Mouse (Mus musculus): ENCODE results near the gene Zfp467.

Zfp467 gene

DNA sequence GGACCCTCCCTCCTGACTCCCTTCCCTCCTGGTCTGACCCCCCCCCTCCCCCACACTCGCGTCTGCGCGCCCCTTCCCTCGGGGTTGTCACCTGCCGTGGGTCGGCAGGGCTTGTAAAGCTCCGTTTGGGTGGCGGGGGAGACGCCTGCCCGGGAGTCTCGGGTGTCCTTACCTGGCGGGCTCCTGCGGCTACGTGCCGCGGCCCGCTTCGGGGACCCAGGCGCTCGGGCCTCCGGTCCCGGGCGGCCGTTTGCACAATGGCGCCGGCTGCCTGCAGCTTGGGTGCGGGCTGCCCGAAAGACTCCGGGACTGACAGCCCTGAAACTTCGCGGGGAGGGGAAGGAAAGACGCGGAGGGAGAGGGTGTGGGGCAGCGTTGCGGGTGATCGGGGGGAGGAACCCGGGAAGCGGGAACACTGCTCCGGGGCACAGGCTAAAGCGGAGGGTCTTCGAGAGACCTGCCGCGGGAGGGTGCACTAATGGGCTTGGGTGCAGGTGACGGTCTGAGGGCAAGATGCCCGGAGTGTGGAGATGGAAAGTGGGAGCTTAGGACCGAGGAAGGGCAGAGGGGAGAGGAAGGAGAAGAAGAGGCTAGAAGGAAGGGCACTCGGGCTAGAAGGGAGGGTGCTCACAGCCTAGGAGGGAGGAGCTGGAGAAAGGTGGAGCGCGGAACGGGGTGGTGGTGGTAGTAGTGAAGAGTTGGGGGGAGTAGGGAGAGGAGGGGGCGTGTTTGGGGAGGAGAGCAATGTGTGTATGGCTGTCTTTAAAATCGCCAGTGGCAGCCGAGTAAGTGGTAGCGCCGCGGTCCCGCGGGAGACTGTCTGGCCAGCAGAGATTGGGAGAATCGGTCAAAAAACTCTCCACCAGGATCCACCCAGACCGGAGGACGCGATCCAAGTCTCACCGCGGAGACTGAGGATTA lies at the start of gene Zfp467:
Gene Zfp467, minus strand, starts transcription at position 645 of the 921 bp plus-strand sequence.
- peak; percentile 65 for DNase-seq (ENCODE audit: low spot score)

DNA sequence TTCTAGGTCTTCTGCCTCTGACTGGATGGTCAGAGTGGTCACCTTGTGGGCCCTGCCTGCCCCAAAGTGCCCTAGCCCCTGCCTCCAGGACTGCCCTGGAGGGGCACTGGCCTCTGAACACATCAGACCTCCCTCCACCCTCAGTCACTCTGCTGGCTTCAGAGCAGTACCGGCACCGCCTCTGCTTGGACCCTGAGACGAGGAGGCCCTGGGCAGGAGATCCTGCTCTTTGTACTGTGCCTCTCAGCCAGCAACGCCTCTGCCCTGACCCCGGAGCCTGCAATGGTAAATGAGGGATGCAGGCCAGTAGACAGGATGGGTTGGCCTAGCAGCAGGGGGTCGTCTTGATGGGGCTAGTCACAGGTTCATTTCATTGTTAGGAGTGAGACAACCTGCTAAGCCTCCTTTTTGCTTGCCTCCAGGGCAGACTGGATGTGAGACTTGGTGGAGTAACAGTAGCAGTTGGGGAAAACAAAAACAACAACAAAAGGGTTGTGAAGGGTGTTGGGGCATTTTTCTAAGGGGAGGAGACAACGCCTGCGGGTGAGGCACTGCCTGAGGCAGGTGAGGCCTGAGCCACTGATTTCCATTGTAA lies 47.6 kb upstream of the Zfp467 start:
- DNase-seq (ENCODE audit: low spot score): no peak

DNA sequence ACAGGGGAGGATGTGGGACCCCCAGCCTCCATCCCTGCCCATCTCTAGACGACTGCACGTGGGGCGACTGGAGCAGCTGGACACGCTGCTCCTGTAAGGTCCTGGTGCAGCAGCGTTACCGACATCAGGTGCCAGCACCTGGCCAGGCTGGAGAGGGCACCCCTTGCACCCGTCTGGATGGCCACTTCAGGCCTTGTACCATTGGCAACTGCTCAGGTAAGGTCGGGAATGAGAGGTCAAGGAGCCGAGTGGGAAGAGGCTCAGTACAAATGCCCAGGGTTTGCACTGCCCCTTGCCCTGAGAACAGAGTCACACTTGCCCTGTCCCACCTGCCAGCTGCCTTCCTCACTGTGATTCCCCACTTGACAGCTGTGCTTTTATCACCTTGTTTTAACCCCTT lies 45.7 kb upstream of the Zfp467 start:
- DNase-seq (ENCODE audit: low spot score): peak; percentile 65

DNA sequence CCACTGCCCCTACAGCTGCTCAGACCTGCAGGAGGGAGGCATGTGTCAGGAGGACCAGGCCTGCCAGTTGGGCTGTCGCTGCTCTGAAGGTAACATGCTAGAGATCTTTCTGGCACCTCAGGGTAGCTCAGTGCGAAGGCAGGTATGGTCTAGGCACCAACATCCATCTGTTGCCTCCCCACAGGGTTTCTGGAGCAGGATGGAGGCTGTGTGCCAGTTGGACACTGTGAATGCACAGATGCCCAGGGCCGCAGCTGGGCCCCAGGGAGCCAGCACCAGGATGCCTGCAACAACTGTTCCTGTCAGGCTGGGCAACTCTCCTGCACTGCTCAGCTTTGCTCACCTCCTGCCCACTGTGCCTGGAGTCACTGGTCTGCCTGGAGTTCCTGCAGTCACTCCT lies 44.1 kb upstream of the Zfp467 start:
- no peak for DNase-seq (ENCODE audit: low spot score)

DNA sequence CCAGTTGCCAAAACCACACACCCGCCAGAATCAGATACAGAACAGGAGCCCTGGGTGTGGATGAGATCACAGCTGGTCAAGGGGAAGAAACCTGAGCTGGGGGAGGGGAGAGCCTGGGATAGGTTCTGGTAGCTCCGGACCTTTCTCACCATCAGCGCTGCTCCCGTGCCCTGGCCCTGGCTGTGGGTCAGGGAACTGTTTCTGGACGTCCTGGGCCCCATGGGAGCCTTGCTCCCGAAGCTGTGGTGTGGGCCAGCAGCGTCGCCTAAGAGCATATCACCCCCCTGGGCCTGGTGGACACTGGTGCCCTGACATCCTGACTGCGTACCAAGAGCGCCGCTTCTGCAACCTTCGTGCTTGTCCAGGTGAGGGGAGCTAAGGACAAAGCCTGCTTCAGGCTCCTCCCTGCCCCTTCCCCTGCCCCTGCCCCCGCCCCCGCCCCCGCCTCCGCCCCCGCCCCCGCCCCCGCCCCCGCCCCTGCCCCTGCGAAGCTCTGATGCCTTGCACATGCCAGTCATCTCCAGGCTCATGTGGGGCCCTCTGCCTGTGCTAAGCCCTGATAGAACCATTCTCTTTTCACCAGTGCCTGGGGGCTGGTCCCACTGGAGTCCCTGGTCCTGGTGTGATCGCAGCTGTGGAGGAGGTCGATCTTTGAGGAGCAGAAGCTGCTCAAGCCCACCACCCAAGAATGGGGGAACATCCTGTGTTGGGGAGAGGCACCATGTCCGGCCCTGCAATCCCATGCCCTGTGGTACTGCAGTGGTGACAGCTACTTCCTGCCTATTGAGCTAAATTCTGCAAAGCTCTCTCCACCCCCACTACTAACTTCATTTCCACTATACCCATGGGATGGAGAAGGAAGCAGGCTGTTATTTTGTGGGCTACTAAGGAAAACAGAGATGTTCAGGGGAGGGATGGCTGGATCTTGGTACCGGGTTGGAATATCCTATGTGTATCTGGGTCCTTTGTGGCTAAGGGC lies 42.4 kb upstream of the Zfp467 start:
- DNase-seq (ENCODE audit: low spot score): no peak

DNA sequence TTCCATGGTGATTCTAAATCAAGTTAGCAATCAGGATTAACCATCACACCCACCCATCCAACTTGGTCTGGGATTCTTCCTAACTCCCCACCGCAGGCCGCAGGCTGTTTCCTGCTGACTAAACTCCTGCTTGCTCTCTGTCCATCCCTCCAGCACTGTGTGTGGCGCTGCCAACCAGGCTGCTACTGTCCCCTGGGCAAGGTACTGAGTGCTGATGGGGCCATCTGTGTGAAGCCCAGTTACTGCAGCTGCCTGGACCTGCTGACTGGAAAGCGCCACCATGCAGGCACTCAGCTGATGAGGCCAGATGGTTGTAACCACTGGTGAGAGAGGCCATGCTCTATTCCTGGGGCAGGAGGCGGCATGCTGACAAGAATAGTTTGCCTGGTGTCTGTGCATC lies 36.9 kb upstream of the Zfp467 start:
- DNase-seq (ENCODE audit: low spot score): no peak

DNA sequence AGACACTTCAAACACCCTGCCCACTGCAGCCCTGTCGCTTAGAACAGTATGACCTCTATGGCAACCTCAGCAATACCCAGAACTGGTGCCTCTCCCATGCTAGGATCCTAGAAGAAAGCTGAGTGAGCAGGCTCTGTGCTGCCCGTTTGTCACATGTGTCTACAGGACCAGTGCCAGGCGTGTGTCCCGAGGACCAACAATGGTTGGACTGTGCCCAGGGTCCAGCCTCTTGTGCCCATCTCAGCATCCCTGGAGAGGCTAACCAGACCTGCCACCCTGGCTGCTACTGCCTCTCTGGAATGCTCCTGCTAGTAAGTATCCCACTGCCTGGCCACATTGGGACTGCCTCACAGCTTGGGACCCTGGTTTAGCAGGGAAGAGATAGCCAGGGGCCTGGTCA lies 32.8 kb upstream of the Zfp467 start:
- DNase-seq (ENCODE audit: low spot score): no peak

DNA sequence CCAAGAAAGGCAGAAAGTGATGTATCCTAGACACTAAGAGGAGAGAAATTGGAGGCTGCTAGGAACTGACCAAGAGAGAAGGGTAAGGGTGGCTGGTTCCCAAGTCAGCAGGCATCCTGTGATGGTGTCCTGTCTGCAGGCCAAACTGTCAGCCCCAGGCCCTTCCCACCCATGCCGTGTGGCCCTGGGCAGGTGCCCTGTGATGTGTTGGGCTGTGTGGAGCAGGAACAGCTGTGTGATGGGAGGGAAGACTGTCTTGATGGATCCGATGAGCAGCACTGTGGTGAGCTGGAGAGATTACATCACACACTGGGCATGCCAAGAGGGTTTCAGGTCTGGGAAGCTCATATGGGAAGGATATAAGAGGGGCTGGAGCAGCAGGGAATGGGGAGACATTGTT lies 25.1 kb upstream of the Zfp467 start:
- DNase-seq (ENCODE audit: low spot score): no peak

DNA sequence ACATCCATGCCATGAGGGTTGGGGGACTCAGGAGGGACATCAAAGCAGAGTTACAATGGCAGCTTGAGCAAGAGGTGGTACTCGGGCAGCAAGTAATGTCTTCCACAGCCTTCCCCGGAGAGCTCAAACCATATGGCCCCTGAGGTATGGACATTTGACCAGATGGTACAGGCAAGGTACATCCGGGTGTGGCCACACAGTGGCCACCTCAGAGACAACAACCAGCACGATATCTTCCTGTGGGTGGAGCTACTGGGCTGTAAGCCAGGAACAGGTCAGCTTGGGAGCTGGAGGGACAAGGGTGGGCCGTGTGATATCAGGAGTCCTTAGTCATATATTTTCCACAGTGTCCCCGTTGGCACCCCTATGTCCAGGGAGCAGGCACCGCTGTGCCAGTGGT lies 21.9 kb upstream of the Zfp467 start:
- no peak for DNase-seq (ENCODE audit: low spot score)

DNA sequence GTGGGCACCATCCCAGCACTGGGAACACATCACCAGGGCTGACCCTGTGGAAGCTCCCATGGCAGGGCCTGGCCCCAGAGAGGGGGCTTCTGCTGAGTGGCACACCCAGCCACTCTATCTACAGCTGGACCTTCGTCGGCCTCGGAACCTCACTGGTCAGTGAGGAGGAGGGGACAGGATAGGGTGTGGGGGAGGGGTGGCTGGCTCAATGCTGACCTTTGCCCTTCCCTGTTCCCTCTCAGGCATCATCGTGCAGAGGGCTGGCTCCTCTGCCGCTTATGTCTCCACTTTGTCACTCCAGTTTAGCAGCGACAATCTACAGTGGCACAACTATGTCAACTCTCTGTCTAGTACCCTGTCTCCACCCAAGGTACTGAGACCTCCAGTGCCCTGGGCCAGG lies 21.1 kb upstream of the Zfp467 start:
- DNase-seq (ENCODE audit: low spot score): no peak

DNA sequence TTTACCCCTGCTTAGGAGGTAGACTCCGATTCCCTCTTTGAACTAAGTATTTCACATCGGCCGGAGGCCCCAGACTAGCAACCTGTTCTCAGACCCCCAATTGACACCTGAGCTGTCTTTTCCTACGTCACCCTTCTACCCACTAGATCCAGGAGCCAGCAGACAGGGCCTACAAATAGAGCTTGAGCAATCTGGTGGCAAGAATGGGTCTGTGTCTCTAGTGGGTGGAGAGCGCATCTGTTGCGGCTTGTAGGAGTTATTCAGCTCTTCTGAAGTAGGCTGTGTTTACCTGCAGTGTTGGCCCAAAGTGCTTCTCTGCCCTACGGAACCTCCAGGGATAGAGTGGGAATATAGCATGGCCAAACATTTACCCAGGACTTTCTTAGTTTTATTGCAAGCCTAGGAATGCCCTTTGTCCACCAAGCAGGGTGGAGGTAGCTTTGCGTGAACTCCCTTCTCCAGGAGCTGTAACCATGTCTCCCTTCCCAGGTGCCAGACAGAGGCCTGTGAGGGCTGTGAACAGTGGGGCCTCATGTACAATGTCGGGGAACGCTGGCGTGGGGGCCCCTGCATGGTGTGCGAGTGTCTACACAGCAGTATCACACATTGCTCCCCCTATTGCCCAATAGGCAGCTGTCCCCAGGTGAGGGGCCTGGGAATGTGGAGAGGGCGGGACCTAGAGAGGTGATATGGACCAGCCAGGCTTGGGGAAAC lies 19.5 kb upstream of the Zfp467 start:
- no peak for DNase-seq (ENCODE audit: low spot score)

DNA sequence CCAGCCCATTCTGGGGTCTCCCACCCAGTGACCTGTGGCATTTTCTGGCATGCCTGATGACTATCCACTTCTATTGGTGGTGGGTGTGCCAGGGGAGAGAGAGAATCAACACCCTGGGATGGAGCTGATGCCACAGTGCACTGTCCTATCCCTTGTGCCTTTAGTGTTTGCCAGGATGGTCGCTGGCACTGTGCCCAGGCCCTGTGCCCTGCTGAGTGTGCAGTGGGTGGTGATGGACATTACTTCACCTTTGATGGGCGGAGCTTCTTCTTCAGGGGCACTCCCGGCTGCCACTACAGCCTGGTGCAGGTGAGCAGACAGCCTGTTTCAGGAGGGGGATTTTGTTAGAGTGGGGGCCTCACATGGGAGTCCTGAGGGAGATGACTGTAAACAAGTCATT lies 7.1 kb upstream of the Zfp467 start:
- DNase-seq (ENCODE audit: low spot score): no peak

DNA sequence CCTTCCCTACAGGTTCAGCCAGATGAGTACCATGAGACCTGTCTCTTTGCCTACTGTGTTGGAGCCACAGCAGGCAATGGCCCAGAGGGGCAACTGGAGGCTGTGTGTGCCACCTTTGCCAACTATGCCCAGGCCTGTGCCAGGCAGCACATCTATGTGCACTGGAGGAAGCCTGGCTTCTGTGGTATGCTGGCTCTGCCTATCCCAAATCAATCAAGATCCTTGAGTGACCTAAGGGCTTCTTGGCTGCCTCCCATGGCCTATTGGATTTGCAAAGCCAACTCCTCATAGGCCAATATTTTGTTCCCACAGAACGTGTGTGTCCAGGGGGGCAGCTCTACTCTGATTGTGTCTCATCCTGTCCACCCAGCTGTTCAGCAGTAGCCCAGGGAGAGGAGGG lies 6.5 kb upstream of the Zfp467 start:
- DNase-seq (ENCODE audit: low spot score): no peak

DNA sequence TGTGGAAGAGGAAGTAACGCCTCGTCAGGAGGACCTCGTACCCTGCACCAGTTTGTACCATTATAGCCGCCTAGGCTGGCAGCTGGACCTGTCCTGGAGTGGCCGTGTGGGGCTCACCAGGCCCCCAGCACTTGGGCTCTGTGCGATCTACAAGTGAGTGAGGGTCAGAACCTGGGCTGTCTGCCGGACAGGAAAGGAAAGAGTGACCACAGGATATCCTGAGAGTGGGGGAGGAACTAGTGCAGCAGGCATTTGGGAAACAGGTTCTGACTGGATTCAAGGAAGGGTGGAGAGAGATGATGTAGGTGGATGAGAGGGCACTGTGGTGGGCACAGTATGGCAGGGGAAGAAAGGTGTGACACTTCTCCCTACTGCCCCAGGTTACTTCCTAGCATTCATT lies 2.9 kb upstream of the Zfp467 start:
- DNase-seq (ENCODE audit: low spot score): no peak

DNA sequence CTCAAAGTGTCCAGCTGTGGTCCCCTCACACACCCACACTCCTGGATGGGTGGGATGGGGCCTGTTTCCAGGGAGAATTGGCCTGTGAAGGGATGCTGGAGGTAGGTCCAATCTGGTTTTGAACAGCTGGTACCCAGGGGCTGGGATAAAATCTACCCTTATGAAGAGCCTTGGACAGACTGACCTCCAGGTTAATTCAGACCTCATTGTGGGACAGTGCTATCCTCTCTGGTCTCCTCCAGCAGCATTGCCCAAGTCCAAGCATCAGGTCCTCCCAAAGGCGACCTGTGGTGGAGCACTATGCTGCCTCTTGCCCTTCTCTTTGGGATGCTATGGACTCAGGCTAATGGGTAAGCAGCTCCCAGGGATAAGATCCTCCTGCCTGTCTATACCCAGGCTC lies 2.3 kb upstream of the Zfp467 start, which contains the start of gene Sspo:
Gene Sspo, plus strand, starts transcription at position 301 of the 400 bp plus-strand sequence.
- DNase-seq (ENCODE audit: low spot score): no peak

DNA sequence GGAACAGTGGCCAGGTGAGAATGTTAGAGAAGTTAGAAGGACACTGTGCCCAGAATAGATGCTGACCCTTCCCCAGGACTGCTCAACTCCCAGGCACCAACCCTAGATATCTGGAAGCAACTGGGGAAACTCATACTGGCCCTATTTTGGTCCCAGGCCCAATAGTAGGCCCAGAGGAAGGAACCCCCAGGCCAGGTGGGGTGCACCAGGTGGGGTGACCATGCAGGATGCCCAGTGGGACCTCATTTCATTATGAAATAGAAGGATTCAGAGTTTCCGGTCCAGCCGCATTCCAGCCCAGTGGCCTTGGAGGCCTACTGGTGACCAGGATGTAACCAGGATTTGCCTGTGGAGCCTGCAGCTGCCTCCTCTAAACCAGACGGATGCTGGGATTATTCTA lies 1.3 kb upstream of the Zfp467 start:
- no peak for DNase-seq (ENCODE audit: low spot score)

DNA sequence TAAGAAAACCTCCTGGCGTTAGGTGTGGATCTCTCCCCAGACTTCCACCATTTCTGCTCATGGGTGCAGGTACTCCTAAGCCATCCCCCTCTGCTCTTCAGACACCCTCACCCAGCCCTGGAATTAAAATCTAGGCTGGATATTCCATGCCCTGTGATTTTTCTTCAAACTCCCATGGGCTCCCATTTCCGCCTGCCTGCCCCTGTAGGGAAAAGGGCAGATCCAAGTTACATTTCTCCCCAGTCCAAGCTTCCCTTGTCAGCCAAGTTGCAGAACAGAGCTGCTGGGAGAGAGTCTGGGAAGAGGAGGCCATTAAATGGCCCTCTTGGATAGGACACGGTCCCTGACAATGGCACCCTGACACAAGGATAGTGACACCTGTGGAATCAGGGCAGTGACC lies 631 bp upstream of the Zfp467 start:
- no peak for DNase-seq (ENCODE audit: low spot score)

DNA sequence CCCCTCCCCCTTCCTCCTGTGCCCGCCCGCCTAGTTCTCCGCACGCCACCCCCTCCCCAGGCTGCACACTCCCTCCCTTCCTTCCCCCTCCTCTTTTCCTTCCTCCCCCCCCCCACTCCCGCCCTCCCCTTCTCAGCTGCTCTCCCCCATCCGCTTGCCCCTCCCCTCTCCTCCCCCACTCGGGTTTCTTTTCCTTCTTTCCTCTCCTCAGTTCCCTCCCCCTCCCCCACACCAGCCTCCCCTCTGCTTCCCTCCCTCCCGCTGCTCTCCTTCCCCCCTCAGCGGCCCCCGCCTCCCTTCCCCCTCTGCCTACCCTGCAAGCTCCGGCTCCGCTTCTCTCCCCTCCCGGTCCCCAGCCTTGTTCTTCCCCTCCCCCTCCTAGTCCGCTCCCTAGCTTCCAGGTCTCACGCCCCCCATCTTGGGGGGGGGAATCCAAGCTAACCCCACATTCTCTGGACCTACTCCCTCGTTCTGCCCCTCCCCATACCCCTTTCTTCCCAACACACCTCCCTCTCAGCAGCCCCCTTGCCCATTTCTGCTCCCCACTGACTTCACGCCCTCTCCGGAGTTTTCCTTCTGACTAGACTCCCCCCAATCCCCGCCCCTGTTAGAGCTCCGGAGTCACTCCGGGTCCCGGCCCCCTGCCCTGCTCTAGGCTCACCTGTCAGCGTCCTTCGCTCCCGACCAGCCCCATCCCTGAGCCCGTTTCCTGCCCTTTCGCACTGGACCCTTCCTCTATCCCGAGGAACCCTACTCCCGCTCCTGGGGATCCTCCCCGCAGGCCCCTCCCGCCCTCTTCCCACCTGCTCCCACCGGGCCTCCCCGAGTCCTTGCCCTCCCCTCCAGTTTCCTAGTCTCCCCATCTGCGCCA lies 1.1 kb downstream of the Zfp467 start:
- DNase-seq (ENCODE audit: low spot score): peak; percentile 81

DNA sequence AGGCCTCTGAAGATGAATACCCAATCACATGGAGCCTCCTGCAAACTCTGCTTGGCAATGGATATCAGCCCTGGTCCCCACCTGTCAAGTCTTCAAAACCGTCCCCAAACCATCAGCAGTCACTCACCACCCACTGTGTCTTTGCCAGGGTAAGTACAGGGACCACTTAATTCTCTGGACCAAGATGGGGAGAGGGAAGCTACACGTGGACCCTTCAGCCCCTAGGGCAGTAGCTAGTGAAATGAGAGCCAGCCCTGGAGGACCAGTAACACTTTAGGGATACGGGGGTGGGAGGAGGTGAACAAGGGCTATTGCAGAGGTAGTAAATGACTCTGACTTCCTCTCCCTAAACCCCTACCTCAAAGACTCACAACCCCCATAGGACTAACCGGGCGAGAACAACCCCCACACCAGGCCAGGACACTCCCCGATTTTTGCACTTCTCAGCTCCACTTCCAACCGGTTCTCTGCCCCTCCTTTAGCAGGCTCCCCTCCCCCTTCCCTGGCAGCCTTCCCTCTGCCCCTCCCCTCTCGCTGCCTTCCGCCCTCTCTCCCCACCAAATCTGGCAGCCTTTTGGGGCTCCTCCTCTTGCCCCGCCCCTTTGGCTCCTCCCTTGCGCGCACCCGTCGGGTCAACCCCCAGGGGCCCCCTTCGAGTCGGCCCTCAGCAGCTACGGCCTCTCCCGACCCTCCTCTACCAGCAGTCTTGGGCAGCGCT lies 1.9 kb downstream of the Zfp467 start:
- peak; percentile 96 for DNase-seq (ENCODE audit: low spot score)
